Mouse (Mus musculus) ES-Bruce4 (cell line): ENCODE data around the gene Fam227b.

Experiments
- CTCF ChIP-seq: IDR thresholded peaks from one replicate; pipeline ENCODE4 v1.8.1; 2011; ENCODE audit warnings: low read depth, low read length
- EP300 ChIP-seq: IDR thresholded peaks from 2 replicates; pipeline ENCODE4 v1.6.1; 2011; ENCODE audit warnings: low read depth, low read length; ENCODE audit not compliant: insufficient read depth
- POLR2A ChIP-seq: IDR thresholded peaks from one replicate; pipeline ENCODE4 v1.8.1; 2011; ENCODE audit warnings: low read length; ENCODE audit not compliant: insufficient read depth

DNA sequence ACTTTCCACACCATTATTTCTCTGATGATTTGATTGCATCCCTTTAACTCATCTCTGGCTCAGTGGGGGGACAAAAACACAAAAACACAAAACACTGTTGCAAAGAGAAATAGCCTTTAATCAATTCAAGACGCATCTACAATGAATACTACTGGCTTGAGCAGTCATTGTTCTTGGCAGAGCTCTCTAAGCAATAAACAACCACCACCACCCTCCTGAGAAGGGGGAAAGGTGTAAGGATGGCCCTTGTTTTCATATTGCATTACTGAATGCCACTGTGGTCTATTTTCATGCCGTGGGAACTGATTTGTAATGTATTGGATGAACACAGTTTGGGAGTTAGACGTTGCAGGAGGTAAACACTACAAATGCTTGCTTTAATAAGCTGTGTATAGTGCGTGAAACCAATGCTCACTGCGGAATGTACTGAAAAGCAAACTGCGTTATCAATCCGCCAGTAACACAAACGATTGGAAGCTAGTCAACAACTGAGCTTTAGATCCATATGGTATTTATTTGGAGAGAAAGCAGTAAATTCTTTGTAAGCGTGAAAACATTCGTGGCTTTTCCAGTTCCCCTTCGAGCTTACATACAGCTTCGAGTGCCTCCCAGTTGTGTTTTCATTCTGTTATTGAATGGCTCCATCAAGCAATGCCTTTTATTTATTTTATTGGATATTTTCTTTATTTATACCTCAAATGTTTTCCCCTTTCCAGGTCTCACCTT lies 44.0 kb upstream of the Fam227b start:
- TF ChIP-seq POLR2A (no peak), CTCF (no peak), EP300 (no peak)
